Mouse (Mus musculus) neural tube, embryonic 10.5 days (tissue): Measurements from ENCODE around the gene Acap3.

Experiments
- DNase-seq: peaks from one replicate; pipeline ENCODE4 v3.0.0-alpha.2; 2017; ENCODE audit warnings: low spot score; ENCODE audit errors: extremely low spot score

Gene Acap3

GRCm38 (mm10) chr4:155886330-155886729 lies 5.3 kb upstream of the Acap3 start:
- DNase-seq: no peak

GRCm38 (mm10) chr4:155887674-155888073 lies 3.9 kb upstream of the Acap3 start:
- DNase-seq: no peak

GRCm38 (mm10) chr4:155888181-155888580 lies 3.4 kb upstream of the Acap3 start:
- no peak for DNase-seq

GRCm38 (mm10) chr4:155889316-155889715 lies 2.3 kb upstream of the Acap3 start:
- no peak for DNase-seq

GRCm38 (mm10) chr4:155891011-155891471 lies 581 bp upstream of the Acap3 start:
- no peak for DNase-seq

- DNase-seq: peak; percentile 88
Observed at GRCm38 (mm10) chr4:155892017-155892416, 395 bp downstream of the Acap3 start.

GRCm38 (mm10) chr4:155892438-155893211 lies 1.0 kb downstream of the Acap3 start:
- DNase-seq: no peak

- no peak for DNase-seq
Observed at GRCm38 (mm10) chr4:155893212-155893690, 1.6 kb downstream of the Acap3 start.

GRCm38 (mm10) chr4:155894311-155894881 lies 2.8 kb downstream of the Acap3 start:
- DNase-seq: no peak

GRCm38 (mm10) chr4:155895216-155895615 lies 3.6 kb downstream of the Acap3 start:
- no peak for DNase-seq

GRCm38 (mm10) chr4:155895826-155896225 lies 4.2 kb downstream of the Acap3 start:
- no peak for DNase-seq

- DNase-seq: no peak
Observed at GRCm38 (mm10) chr4:155896461-155896860, 4.8 kb downstream of the Acap3 start.

- no peak for DNase-seq
Observed at GRCm38 (mm10) chr4:155898318-155898717, 6.7 kb downstream of the Acap3 start.

- DNase-seq: no peak
Observed at GRCm38 (mm10) chr4:155899355-155899754, 7.7 kb downstream of the Acap3 start.

- DNase-seq: peak; percentile 9
Observed at GRCm38 (mm10) chr4:155901205-155901604, 9.6 kb downstream of the Acap3 start.

GRCm38 (mm10) chr4:155903246-155903645 lies 11.6 kb downstream of the Acap3 start:
- DNase-seq: no peak

GRCm38 (mm10) chr4:155904318-155905102 lies 12.9 kb downstream of the Acap3 start:
- DNase-seq: no peak

GRCm38 (mm10) chr4:155905634-155906033 lies 14.0 kb downstream of the Acap3 start:
- DNase-seq: no peak

- DNase-seq: no peak
Observed at GRCm38 (mm10) chr4:155906125-155906524, 14.5 kb downstream of the Acap3 start.

- no peak for DNase-seq
Observed at GRCm38 (mm10) chr4:155907003-155907402, 15.4 kb downstream of the Acap3 start.

- DNase-seq: no peak
Observed at GRCm38 (mm10) chr4:155908281-155908680, 16.7 kb downstream of the Acap3 start.

GRCm38 (mm10) chr4:155908751-155909150 lies 17.1 kb downstream of the Acap3 start:
- DNase-seq: peak; percentile 12
